Mouse (Mus musculus): ENCODE measurements around the gene Ube2t.

The Ube2t gene

GRCm38 (mm10) chr1:134995954-134996353, 33.6 kb downstream of the Ube2t start:
- no peak for DNase-seq (ENCODE audit: low spot score)

DNA sequence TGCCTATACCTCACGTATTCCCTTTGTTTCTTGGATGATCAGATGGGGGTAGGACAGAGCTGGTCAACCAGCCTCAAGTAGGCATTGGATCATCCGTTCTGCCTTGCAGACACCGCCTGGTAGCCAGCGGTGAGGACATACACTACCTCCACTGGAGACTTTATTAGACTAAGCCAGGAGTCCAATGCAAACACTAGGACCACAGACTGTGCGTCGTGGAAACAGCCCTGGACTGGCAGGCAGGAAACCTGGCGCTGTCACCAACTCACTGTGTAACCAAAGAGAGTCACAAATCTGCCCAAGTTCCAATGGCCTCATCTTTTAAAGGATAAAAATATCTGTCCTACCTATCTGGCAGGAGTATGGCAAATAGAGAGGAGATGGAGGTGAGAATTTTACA, 34.1 kb downstream of the Ube2t start:
- no peak for DNase-seq (ENCODE audit: low spot score)

DNA sequence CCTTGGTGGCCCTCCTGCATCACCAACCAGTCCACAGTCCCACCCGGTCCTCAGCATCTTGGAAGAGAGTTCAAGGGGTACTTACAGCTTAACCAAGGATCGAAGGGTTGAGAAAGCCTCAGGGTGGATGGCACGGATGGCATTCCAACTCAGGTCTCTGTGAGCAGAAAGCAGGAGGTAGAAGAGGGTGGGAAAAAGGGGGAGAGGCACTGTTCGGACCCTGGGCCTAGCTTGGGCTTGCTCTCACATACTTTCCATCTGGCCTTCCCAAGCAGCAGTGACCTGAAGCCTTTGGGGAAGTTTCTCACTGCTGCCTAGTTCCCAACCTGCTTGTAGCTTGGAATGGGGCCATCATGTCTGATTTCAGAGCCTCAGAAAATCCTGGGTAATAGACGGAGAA, 35.2 kb downstream of the Ube2t start:
- DNase-seq (ENCODE audit: low spot score): no peak

DNA sequence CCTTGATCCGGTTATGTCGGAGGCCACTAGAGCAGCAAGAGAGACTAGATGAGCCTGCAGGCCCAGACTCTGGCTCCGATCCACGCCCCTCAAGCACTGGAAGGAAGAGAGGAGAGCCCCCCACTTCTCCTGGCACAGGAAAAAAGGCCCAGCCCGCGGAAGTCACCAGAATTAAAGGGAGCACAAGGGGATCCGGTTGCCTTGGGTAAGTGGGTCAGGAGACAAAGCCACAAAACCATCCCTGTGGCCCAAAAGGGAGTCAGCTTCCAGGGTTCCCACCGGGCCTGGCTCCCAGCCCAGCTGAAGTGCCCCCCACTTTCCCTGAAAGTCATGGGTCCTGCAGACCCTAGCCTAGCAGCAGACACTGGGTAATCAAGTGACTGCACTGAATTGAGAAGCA, 35.9 kb downstream of the Ube2t start:
- DNase-seq (ENCODE audit: low spot score): no peak

GRCm38 (mm10) chr1:135000527-135000926, 38.2 kb downstream of the Ube2t start:
- no peak for DNase-seq (ENCODE audit: low spot score)

- DNase-seq (ENCODE audit: low spot score): no peak
These were observed 41.0 kb downstream of the Ube2t start for GRCm38 (mm10) chr1:135003346-135003745.

- DNase-seq (ENCODE audit: low spot score): no peak
These were observed 43.3 kb downstream of the Ube2t start for GRCm38 (mm10) chr1:135005696-135006095.

DNA sequence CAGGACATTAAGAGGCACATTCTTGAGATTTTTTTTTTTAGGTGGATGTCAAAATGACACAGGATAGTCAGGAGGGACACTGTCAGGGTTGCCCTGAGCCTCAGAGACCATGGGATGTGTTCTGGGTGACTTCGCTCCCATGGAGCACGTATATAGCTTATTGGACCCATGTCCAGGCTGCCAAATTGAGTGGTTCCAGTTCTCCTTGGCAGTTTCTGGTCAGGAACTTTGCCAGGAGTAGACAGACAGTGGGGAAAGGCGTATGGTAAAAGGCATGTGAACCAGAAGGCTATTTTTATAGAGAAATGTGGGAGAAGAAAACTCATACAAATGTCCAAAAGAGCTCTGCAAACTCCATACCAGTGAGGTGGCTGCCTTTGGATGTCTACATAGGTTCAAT, 47.5 kb downstream of the Ube2t start:
- no peak for DNase-seq (ENCODE audit: low spot score)

DNA sequence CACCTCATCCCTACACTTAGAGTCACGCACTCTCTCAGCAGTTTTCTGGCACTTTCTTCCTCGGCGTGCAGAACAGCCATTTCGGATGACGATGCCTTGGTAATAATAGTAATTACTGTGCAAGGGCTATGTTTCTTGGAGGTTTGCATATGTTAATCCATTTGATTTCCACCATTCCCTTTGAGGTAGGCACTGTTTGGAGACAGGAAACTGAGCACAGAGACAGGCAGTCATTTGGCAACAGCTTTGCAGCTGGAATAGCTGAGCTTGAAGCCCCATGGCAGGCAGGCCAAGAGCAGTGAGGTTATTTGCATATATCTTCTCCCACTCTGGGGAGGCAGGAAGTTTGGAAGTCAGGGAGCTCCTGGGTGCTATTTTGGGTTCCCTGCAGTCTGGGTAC, 49.5 kb downstream of the Ube2t start:
- DNase-seq (ENCODE audit: low spot score): no peak

DNA sequence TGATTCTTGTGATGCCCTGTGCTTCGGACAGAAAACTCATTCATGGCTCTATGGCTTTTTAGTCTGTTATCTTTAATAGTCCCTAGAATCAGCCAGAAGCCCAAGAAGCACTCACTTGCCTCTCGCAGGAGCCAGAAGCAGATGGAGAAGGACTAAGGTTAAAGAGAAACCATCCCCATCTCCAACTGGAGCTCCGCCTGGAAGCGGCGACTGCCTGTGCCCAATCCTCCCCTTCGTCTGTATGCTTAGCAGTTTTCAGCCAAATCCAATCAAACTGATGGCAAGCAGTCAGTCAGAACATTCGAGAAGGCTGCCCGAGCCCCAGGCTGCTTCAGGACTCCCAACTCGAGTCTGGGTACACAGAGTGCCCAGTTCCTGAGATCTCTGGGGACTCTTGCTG, 50.1 kb downstream of the Ube2t start:
- no peak for DNase-seq (ENCODE audit: low spot score)

DNA sequence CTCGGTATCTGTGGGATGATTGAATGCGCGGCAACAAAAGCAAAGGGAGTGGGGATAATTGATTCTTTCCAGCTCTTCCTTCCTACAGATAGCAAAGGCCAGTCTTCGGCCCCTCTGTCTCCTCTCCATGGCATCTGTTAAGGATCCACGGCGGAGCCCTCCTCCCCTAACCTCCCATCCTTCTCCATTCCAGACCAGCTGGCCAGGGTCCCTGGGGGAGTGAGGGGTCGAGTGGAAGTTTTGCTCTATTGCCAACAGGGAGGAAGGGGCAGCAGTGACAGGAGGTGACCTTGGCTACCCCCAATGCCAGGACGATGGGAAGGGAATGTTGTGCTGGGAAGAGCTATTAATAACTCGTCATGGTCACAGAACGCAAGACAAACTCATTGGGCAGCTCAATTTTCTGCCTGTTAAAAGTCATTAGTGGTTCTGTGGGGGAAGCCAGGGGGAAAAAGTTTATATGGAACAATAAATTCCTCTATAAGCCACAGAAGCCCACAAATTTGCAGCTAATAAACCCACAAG, 52.6 kb downstream of the Ube2t start:
- no peak for DNase-seq (ENCODE audit: low spot score)

GRCm38 (mm10) chr1:135016907-135017655, 54.7 kb downstream of the Ube2t start:
- no peak for DNase-seq (ENCODE audit: low spot score)

- no peak for DNase-seq (ENCODE audit: low spot score)
These were observed 55.3 kb downstream of the Ube2t start for GRCm38 (mm10) chr1:135017656-135018015.

GRCm38 (mm10) chr1:135019087-135019774, 56.9 kb downstream of the Ube2t start:
- no peak for DNase-seq (ENCODE audit: low spot score)

DNA sequence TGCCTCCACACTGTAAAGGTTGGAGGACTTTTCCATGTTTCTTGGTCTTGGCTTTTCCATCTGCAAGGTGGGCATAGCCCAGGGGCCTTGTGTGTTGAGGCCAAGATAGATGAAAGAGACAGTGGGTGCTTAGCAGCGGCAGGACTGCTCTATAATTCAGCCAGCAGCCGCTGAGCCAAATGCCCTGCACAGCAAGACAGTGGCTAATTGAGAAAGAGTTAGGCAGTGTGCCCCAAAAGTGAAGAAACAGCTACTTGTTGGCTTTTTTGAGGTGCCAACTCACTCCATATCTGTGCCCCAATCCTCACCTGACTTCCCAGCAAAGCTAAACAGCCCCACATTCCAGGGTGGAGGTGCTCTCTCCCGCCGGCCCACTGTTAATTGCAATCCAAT, 57.4 kb downstream of the Ube2t start:
- no peak for DNase-seq (ENCODE audit: low spot score)

GRCm38 (mm10) chr1:135020281-135020940, 58.0 kb downstream of the Ube2t start:
- DNase-seq (ENCODE audit: low spot score): no peak

DNA sequence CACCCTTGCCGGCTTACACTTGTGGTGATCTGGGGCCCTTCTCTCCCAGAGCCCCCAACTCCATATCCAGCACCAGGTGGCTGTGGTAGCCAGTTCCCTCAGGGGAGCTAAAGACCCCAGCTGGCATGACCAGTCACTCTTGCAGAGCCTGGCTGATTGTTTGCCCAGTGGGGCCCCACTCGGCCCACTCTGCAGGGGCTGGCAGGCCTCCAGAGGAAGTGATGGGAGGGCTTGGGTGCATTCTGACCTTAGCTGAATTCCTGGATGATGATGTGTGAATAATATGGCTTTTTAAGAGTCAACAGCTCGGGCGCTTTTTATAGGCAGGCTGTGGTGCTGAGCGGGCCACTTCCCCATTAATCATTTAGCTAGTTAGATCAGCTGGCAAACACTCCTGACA, 58.6 kb downstream of the Ube2t start:
- peak; percentile 38 for DNase-seq (ENCODE audit: low spot score)

- DNase-seq (ENCODE audit: low spot score): no peak
These were observed 59.6 kb downstream of the Ube2t start for GRCm38 (mm10) chr1:135021936-135022335.

- no peak for DNase-seq (ENCODE audit: low spot score)
These were observed 61.2 kb downstream of the Ube2t start for GRCm38 (mm10) chr1:135023583-135023982.

Data from retina, embryonic 14.5 days (tissue).